Mouse (Mus musculus): ENCODE results near the gene Gm28308.
A peak's percentile ranks its signal among the peaks of the same experiment; 100 is the strongest.

DNA sequence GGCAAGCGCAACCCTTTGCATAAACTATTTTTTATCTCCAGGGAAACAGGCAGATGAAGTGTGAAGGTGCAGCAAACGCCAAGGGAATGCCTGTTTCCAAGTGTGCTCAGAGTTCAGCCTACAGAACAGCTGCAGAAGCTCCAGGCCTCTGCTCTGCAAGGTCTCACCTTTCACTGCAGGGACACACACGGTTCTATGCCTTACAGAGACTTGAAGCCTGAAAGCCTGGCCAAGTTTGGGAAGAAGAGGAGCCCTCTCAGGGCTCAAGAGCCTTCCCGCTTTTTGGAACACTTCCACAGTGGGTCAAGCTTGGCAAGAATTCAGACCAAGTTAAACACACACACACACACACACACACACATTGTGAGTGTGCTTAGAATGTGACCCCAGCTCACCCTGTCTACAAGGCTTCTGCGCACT lies 24.0 kb downstream of the Gm28308 start:
- peak; percentile 23; the same call in 1 of the 2 replicates for TF ChIP-seq EP300 (IDR thresholded peaks at IDR 0.05)
- TF ChIP-seq CTCF (IDR thresholded peaks at IDR 0.05) = no peak

Data from lung, postnatal 0 days (tissue).